Mouse (Mus musculus): Measurements from ENCODE around the gene Eaf2.

- no peak for TF ChIP-seq POLR2A (IDR thresholded peaks at IDR 0.05; ENCODE audit: borderline replicate concordance, insufficient read depth, low read length)
- TF ChIP-seq CTCF (IDR thresholded peaks at IDR 0.05; ENCODE audit: borderline replicate concordance, insufficient read depth, low read depth, low read length), result no peak
These were observed 127.0 kb downstream of the Eaf2 start for GRCm38 (mm10) chr16:36747767-36748166.
